Mouse (Mus musculus) testis, adult 2 months (tissue): ENCODE measurements at regions not wholly inside any gene's neighbourhood (a gene's known extent, or its start where the extent isn't known, plus 50 kb on each side); places are given as distances from the start of the nearest gene placed in this dataset.

ENCODE experiments used
- CTCF ChIP-seq: fragments of 200-500 bp; IDR thresholded peaks from 2 replicates; pipeline ENCODE4 v1.5.1; 2012; ENCODE audit warnings: low read depth, mild to moderate bottlenecking, inconsistent platforms, low read length, moderate library complexity; ENCODE audit not compliant: control insufficient read depth, insufficient read depth, insufficient replicate concordance
- POLR2A ChIP-seq: fragments of 200-500 bp; IDR thresholded peaks from 2 replicates; pipeline ENCODE4 v1.6.1; 2012; ENCODE audit warnings: low read depth, mild to moderate bottlenecking, inconsistent platforms, low read length, moderate library complexity; ENCODE audit not compliant: control insufficient read depth

GRCm38 (mm10) chr3:52416261-52416660 lies 148.1 kb downstream of the Foxo1 start:
- no peak for TF ChIP-seq POLR2A
- no peak for TF ChIP-seq CTCF
